Mouse (Mus musculus) neural tube, embryonic 12.5 days (tissue): ENCODE measurements around the gene Cd4. TPM values are rescaled to one million over a fixed set of nuclear protein-coding genes. Genes with fewer than 3 reads are reported as not detected.
"Not testable (repeated sequence)": the region's sequence is repeated elsewhere in the genome, so short reads cannot be mapped to it uniquely, and the experiment has no call there.

Experiments
- ATAC-seq: fragments of 200-750 bp; cut with Nextera tagmentation; 2 replicates; pipeline ENCODE4 v1.8.0; 2017; ENCODE audit warnings: low read depth, mild to moderate bottlenecking, moderate TSS enrichment, moderate library complexity; ENCODE audit not compliant: low FRiP score
- H3K27ac ChIP-seq: fragments of 300-500 bp; sonication (generic); 2 replicates; pipeline ENCODE4 v1.5.1; 2016
- H3K27me3 ChIP-seq: fragments of 300-500 bp; sonication (generic); replicated peaks from 2 replicates; pipeline ENCODE4 v1.6.1; 2016; ENCODE audit warnings: mild to moderate bottlenecking
- H3K36me3 ChIP-seq: fragments of 300-500 bp; sonication (generic); 2 replicates; pipeline ENCODE4 v1.6.1; 2016; ENCODE audit warnings: mild to moderate bottlenecking
- H3K4me1 ChIP-seq: fragments of 300-500 bp; sonication (generic); 2 replicates; pipeline ENCODE4 v1.6.1; 2016
- H3K4me2 ChIP-seq: fragments of 300-500 bp; sonication (generic); replicated peaks from 2 replicates; pipeline ENCODE4 v1.6.1; 2016; ENCODE audit warnings: mild to moderate bottlenecking
- H3K4me3 ChIP-seq: fragments of 300-500 bp; sonication (generic); 2 replicates; pipeline ENCODE4 v1.5.1; 2016
- H3K9ac ChIP-seq: fragments of 300-500 bp; sonication (generic); 2 replicates; pipeline ENCODE4 v1.6.1; 2016; ENCODE audit warnings: mild to moderate bottlenecking
- H3K9me3 ChIP-seq: fragments of 300-500 bp; sonication (generic); 2 replicates; pipeline ENCODE4 v1.6.1; 2016; ENCODE audit warnings: mild to moderate bottlenecking
- WGBS: fragments of 180-500 bp; shearing (Covaris S2); methylation state at CpG from one replicate; pipeline ENCODE4 v1.1.7; 2016; 5-methylcytosine and 5-hydroxymethylcytosine counted together
- polyA plus RNA-seq: library from polyadenylated mRNA; unstranded; fragments of >200 nt; fragmentation: Nextera tagmentation; extraction: Ambion mirVana; gene quantifications from 2 replicates; pipeline ENCODE4 v1.2.1, GENCODE M21; 2016

Gene Cd4
- polyA plus RNA-seq, 1 experiment from 2014 or later = 0.06 TPM

DNA sequence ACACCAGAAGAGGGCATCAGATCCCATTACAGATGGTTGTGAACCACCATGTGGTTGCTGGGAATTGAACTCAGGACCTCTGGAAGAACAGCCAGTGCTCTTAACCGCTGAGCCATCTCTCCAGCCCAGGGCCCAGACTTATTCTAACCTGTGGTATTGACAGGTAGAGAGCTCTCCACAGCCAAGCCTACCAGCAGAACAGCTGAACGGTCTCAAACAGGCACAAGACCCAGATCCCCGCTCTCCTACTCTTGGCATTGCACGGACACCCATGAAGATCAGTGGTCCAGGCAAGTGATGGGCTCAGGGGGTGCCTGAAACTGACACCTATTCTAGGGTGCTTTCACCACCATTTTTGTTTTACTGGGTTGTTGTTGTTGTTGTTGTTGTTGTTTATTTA is 56.8 kb downstream of the Cd4 start:
- Histone ChIP-seq H3K9ac (peak overlapping the region; percentile 33; the same call in 1 of the 2 replicates), H3K36me3 (peaks cover 27% of the 10 kb centered on the region), H3K4me2 (peak overlapping the region; percentile 85), H3K4me1 (peaks cover 22% of the 10 kb centered on the region)
- not testable (repeated sequence) for H3K27ac ChIP-seq, H3K9me3 ChIP-seq, H3K4me3 ChIP-seq, H3K27me3 ChIP-seq, ATAC-seq
- WGBS = 93% methylated on average over 4 of the region's 4 CpGs

DNA sequence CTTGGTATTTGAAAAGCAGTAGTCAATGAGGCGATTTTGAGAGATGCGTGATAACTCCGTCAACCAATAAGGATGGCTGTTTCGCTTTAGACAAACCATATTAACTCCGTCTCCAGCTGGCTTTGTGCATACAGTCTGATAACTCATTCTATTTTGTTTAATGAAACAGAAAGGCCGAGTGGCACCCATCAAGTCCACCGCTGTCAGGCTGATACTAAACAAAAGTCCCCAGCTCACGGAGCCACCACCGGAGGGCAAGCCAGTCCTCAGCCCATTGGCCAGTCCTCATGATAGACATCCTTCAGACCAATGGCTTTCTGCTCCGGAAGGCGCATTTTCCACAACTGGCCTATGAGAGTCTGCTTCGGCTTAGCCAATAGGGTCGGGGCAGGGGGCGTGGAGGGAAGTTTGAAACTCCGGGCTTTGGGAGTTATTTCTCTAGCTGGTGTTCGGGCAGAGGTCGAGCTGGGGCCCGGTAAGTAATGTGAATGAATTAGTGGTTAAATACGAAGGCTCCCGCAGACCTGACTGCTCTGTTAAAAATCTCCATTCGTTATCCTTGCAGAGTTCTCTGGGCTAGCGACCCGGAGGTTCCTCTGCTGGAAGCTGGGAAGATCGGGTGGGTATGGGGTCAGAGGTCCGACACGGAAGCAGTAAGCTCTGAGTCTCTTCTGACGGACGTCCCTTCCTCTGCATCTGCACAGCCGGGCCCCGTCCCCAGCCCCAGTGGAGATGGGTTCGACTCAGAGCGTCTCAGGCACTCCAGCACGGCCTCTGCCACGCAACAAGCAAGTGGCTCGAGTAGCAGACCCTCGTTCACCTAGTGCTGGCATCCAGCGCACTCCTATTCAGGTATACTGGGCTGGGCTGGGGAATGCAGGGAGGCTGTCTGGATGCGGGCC is 58.0 kb downstream of the Cd4 start:
- no peaks in the 10 kb centered on the region for H3K9me3 ChIP-seq
- H3K27ac ChIP-seq = peak overlapping the region; percentile 47; the same call in 1 of the 2 replicates
- H3K27me3 ChIP-seq = no peaks in the 10 kb centered on the region
- WGBS = under 1% methylated on average over 38 of the region's 38 CpGs
- ATAC-seq = peak; percentile 91
- H3K9ac ChIP-seq = peak overlapping the region; percentile 69
- peak overlapping the region; percentile 85 for H3K4me2 ChIP-seq
- peaks cover 18% of the 10 kb centered on the region for H3K4me1 ChIP-seq
- peak overlapping the region; percentile 61 for H3K4me3 ChIP-seq
- H3K36me3 ChIP-seq = peaks cover 39% of the 10 kb centered on the region

DNA sequence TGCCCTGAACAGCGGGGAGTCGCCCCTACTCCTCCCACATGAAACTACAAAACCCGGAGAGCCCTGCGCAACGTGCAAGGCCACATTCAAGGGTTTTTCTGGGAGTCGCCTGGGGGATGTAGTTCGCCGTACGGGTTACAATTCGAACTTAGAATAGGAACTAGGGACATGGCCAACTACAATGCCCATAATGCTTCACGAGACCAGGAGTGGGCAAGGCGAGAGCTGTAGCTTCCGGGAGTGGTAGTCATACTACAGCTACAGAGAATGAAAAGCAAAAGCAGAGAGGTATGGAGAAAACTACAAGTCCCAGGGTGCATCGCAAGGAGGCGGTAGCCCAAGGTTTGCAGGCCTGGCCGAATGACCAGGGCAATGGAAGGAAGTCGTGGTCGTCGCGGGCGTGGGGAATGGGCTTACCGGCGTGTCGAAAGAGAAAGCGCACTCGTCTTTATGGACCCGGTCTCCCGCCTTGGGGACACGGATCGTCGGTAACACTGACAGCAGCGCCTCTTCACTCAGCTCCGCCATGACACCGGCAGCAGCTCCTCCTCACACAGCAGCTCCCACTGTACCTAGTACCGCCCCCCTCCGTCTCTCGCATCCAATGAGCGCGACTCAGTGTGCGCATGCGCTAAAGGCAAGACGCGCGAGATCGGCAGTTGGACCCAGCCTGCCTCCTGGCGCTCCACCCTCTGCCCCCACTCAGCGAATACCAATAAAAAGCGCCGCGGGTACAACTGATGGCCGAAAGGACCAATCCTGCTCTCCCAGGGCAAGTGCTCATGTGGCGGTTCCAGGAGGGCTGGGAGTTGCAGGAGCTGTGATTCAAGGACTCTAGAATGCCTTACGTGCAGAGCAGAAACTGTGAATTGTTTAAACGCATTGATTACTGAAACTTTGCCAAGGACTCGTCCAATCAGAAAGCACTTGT is 58.9 kb downstream of the Cd4 start, which contains the start of the genes Usp5 and Cdca3:
Gene Usp5 (minus strand): TSS at position 617 of the 931 bp plus-strand sequence.
Gene Cdca3 (plus strand): TSS at position 680 of the 931 bp plus-strand sequence.
- H3K36me3 ChIP-seq = peaks cover 46% of the 10 kb centered on the region
- under 1% methylated on average over 55 of the region's 55 CpGs for WGBS
- H3K9me3 ChIP-seq = no peaks in the 10 kb centered on the region
- ATAC-seq = peak; percentile 97
- no peaks in the 10 kb centered on the region for H3K27me3 ChIP-seq
- H3K4me1 ChIP-seq = peaks cover 18% of the 10 kb centered on the region
- H3K4me2 ChIP-seq = peak within 1 kb of the TSS; percentile 85
- H3K9ac ChIP-seq = peak within 1 kb of the TSS; percentile 69
- peak within 1 kb of the TSS; percentile 47; the same call in 1 of the 2 replicates for H3K27ac ChIP-seq
- H3K4me3 ChIP-seq = peak within 1 kb of the TSS; percentile 61

DNA sequence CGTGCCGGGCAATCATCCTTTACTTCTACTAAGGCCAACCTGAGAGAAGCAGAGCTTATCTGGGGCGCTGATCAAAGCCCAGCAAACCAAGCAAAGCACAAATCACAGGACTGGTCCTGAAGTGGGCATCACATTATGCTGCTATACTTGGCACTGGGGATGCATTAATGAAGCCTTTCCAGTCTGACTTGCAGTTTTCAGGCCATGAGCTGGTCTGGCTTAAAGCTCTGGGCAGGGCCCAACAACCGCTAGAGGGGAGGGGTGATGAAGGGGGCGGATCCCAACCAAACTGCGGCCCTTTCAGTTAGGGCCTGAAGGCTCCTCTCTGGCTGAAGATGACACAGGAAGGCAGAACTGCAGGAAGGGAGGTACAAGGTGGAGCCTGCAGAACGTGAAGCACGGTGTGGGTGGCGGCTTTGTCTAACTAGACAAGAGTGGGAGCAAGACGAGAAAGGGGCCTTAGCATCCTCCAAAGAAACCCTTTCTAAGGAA is 59.9 kb downstream of the Cd4 start:
- peak overlapping the region; percentile 85 for H3K4me2 ChIP-seq
- ATAC-seq = no peak
- H3K27ac ChIP-seq = peak overlapping the region; percentile 8; the same call in 1 of the 2 replicates
- no peaks in the 10 kb centered on the region for H3K9me3 ChIP-seq
- H3K4me3 ChIP-seq = peak overlapping the region; percentile 61
- peaks cover 51% of the 10 kb centered on the region for H3K36me3 ChIP-seq
- no peaks in the 10 kb centered on the region for H3K27me3 ChIP-seq
- peaks cover 18% of the 10 kb centered on the region for H3K4me1 ChIP-seq
- peak overlapping the region; percentile 59 for H3K9ac ChIP-seq
- 27% methylated on average over 10 of the region's 10 CpGs for WGBS

DNA sequence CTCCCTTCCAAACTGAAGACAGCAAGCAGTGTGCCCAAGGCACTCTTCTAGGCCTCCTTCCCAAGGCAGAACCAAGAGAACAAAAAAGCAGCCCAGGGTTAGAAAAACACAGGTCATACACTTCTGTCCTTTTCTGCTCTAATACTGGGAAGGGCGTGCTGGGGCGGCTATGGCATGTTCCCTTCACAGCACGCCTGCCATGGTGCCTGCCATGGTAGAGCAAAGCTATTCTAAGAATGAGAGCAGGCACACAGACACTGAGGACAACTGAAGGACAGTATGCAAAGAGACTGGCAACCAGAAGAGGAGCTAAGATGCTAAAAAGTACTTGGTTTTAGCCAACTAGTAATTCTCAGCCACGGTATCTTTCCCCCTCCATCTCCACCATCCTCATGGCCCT is 66.0 kb downstream of the Cd4 start:
- no peak for ATAC-seq
- Histone ChIP-seq H3K27me3 (no peaks in the 10 kb centered on the region), H3K36me3 (peaks cover 97% of the 10 kb centered on the region), H3K9ac (no peak overlapping the region), H3K4me1 (no peaks in the 10 kb centered on the region), H3K27ac (no peak overlapping the region), H3K4me3 (no peak overlapping the region), H3K9me3 (no peaks in the 10 kb centered on the region), H3K4me2 (no peak overlapping the region)
- 96% methylated on average over 4 of the region's 4 CpGs for WGBS

DNA sequence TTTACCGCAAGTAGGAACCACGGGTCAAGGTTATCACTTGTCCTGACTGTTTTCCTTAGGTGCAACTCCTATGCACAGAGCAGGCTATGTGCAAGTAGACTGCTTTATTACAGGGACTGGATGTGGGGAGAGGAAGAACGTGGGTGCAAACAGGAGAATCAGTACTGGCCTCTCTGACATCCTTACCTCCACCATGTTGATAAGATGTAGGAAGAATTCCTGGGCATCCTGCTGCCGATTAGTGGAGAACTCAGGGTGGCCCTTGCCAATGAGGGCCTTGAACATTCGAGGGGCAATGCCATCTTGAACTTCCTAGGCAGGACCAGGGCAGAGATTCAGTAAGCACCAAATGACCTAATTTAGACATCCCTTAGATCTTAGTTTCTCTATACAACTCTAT is 67.1 kb downstream of the Cd4 start:
- H3K4me3 ChIP-seq = no peak overlapping the region
- H3K27ac ChIP-seq = no peak overlapping the region
- H3K9me3 ChIP-seq = no peaks in the 10 kb centered on the region
- WGBS = 93% methylated on average over 5 of the region's 5 CpGs
- H3K9ac ChIP-seq = no peak overlapping the region
- H3K36me3 ChIP-seq = peaks cover 100% of the 10 kb centered on the region
- no peak overlapping the region for H3K4me2 ChIP-seq
- H3K27me3 ChIP-seq = no peaks in the 10 kb centered on the region
- no peak for ATAC-seq
- no peaks in the 10 kb centered on the region for H3K4me1 ChIP-seq

DNA sequence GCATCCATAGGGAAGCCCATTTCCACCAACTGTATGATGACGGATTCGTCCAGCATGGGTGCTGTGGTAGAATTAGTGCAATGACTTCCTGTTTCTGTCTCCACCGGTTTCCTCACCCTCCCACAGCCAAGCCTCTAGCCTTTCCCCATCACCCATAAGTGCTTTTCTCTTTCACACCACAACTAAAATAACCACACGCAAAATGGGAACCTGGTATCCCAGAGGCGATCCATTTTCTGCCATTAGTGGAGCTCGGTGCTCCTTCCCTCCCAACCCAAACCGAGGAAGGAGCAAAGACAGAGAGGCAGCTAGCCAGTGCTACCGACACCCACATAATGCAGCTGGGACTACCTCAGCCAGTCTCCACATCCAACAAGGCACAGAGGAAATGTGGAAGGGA is 70.0 kb downstream of the Cd4 start:
- Histone ChIP-seq H3K4me3 (no peak overlapping the region), H3K9me3 (no peaks in the 10 kb centered on the region), H3K27ac (no peak overlapping the region), H3K4me2 (no peak overlapping the region), H3K9ac (0 out of 2 replicates have a peak overlapping the region, but pooled peaks have one; percentile 5), H3K4me1 (peaks cover 19% of the 10 kb centered on the region), H3K27me3 (no peaks in the 10 kb centered on the region), H3K36me3 (peaks cover 80% of the 10 kb centered on the region)
- WGBS = 91% methylated on average over 8 of the region's 8 CpGs
- no peak for ATAC-seq

DNA sequence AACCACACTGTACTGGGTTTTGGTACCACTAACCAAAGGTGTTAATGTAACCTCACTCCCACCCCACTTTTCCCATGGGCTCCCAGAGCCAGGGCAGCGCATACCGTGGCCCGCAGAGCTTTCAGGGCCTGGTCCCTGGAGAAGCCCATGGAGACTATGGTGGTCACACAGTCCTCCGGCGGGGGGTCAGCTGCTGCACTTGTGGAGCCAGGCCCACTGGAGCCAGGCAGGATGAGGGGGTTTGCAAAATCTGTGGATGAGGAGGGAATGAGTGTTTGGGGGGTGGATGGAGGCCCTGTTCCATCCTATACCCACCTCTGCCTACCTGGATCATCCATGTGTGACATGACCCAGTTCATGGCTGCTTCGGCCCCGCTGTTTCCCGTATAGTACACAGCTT is 70.5 kb downstream of the Cd4 start:
- no peak overlapping the region for H3K27ac ChIP-seq
- no peak for ATAC-seq
- peaks cover 76% of the 10 kb centered on the region for H3K36me3 ChIP-seq
- H3K4me1 ChIP-seq = peaks cover 23% of the 10 kb centered on the region
- no peaks in the 10 kb centered on the region for H3K9me3 ChIP-seq
- no peak overlapping the region for H3K4me3 ChIP-seq
- no peak overlapping the region for H3K4me2 ChIP-seq
- no peaks in the 10 kb centered on the region for H3K27me3 ChIP-seq
- H3K9ac ChIP-seq = 0 out of 2 replicates have a peak overlapping the region, but pooled peaks have one; percentile 5
- WGBS = 97% methylated on average over 8 of the region's 8 CpGs

DNA sequence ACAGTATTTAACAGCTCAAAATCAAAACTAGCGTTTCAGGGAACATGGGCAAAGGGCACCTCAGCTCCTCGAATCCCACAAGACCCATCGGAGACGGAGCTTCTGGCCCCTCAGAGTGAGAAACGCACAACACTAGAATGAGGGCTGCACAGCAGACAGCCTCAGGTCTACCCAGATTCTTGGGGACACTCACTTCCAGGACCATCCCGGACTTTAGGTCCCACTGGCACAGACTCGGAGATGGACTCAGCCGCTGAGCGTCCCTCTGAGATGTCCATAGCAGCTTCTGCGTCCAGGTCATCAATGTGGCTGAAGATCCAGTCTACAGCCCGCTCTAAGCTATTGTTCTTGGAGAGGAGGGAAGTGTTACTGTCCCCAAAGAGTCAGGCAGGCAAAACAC is 70.9 kb downstream of the Cd4 start:
- Histone ChIP-seq H3K9me3 (no peaks in the 10 kb centered on the region), H3K4me1 (peaks cover 28% of the 10 kb centered on the region), H3K9ac (no peak overlapping the region), H3K27me3 (no peaks in the 10 kb centered on the region), H3K4me2 (no peak overlapping the region), H3K4me3 (no peak overlapping the region), H3K36me3 (peaks cover 74% of the 10 kb centered on the region), H3K27ac (no peak overlapping the region)
- WGBS = 94% methylated on average over 11 of the region's 11 CpGs
- ATAC-seq = no peak

DNA sequence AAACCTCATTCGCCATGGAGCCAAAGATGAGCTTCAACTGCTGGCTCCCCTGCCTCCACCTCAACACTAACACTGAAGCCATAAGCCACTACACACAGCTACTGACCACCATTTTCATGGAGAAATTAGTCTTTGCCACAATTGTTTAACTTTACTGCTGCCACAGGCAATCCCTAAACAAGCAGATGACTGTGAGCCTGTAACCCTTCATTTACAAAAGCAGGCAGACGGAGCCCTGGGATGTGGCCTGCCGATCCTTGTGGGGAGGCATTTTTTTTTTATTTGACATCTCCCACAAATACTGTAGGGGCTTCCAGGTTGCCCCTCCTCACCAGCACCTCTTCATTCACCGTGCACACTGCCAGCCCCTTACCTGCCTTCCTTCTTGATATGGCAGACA is 71.4 kb downstream of the Cd4 start:
- Histone ChIP-seq H3K27me3 (no peaks in the 10 kb centered on the region), H3K36me3 (peaks cover 73% of the 10 kb centered on the region), H3K27ac (no peak overlapping the region), H3K9ac (no peak overlapping the region), H3K4me3 (no peak overlapping the region), H3K9me3 (no peaks in the 10 kb centered on the region), H3K4me2 (no peak overlapping the region), H3K4me1 (peaks cover 31% of the 10 kb centered on the region)
- no peak for ATAC-seq
- WGBS = 92% methylated on average over 4 of the region's 4 CpGs

DNA sequence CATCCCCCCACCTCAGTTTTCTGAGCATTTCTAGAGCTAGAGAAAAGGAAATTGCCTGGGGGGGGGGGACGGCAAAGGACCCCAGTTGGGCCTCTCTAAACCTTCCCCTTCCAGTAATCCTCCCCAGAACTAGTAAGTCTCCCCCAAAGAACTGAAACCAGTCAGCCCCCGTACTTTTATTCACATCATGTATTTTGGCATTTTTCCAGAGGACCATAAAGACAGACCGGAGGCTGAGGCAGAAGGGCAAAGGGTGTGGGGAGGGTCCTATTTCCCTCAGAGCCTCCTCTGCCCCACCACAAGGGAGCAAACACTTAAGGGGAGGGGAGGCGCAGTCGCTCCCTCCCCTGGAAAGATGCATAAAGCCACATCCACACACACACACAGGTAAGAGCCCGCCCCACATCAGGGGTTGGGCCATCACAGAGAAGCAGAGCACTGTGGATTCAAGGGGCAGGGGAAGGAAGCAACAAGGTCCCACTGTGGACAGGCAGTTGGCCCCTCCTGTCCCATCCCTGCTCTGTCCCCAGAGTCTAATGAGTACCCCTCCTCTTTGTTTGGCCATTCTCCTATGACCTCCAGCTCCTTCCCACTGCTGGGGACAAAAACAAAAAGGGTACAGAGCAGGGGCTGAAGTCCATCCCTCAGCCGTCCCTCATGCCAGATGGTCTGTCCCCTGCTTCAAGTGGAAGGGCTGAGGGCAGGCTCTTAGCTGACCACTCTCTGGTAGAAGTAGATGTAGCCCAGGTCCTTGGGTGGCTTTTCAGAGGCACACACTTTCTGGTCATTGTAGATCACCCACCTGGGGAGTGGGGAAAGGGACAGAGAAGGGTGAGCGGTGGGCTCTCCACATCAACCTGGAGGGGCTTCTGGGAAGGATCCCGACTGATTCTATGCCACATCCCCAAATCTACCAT is 72.9 kb downstream of the Cd4 start:
- Histone ChIP-seq H3K27ac (no peak overlapping the region), H3K36me3 (peaks cover 63% of the 10 kb centered on the region), H3K9me3 (no peaks in the 10 kb centered on the region), H3K4me3 (no peak overlapping the region), H3K9ac (0 out of 2 replicates have a peak overlapping the region, but pooled peaks have one; percentile 13), H3K4me1 (peaks cover 34% of the 10 kb centered on the region), H3K4me2 (peak overlapping the region; percentile 9; the same call in 1 of the 2 replicates), H3K27me3 (no peaks in the 10 kb centered on the region)
- WGBS = 69% methylated on average over 9 of the region's 9 CpGs
- ATAC-seq = no peak
